Mouse (Mus musculus): Measurements from ENCODE around the gene Nat9. TPM values are rescaled to one million over a fixed set of nuclear protein-coding genes. Genes with fewer than 3 reads are reported as not detected.
A peak's percentile ranks its signal among the peaks of the same experiment; 100 is the strongest.

The Nat9 gene
- polyA plus RNA-seq (2016; fragmentation: Nextera tagmentation; extraction: Ambion mirVana): 13.1 and 13.3 TPM in 2 replicates

DNA sequence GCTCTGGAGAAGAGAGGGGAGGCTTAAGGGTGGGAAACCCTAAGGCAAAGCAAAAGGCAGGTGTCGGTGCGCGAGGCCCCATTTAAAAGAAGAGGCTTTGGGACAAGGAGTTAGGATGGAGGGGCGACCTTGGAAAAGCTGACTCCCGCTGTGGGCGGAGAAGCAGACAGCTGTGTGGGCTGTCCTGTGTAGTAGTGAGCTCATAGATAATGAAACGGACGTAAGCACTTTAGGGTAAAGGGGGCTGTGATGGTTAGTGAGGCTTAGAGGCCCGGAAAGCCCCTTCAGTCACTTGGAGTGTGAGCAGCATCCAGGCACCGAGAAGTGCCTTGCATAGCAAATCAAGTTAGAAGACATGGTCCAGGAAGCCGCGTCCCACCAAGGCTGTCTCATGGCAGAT lies at the start of gene Nat9:
Gene Nat9, minus strand, starts transcription at position 167 of the 400 bp plus-strand sequence.
- Histone ChIP-seq H3K27ac (ENCODE audit: poor library complexity, severe bottlenecking) (peak within 1 kb of the TSS; percentile 74), H3K4me3 (peak within 1 kb of the TSS; percentile 79), H3K4me2 (peak within 1 kb of the TSS; percentile 97), H3K36me3 (peaks cover 20% of the 10 kb centered on the region), H3K9me3 (replicated peaks) (no peaks in the 10 kb centered on the region), H3K4me1 (replicated peaks) (peaks cover 17% of the 10 kb centered on the region), H3K27me3 (replicated peaks) (no peaks in the 10 kb centered on the region), H3K9ac (peak within 1 kb of the TSS; percentile 87)
- ATAC-seq (ENCODE audit: insufficient number of reproducible peaks, low FRiP score): no peak
- WGBS: 6% methylated on average over 12 of the region's 12 CpGs

DNA sequence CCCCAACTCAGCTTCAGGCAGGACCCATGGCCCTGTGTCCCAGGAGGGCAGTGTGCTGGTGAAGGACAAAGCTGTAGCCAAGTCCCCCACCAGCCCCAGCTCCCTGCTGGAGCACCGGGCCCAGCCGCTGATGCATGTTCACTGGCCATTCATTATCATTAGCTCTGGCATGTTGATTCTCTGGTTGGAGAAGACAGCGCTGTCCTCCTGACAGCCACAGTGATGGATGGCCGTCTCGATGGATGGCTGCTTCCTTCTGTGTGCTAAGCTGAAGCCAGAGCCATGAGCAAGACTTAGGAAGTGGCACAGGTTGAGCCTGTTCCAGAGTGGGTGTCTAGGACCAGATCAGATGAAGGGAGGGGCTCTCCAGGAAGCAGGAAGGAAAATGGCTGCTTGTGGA lies 48.9 kb upstream of the Nat9 start:
- H3K9me3 ChIP-seq (replicated peaks): no peaks in the 10 kb centered on the region
- H3K4me3 ChIP-seq: no peak overlapping the region
- no peaks in the 10 kb centered on the region for H3K36me3 ChIP-seq
- H3K27ac ChIP-seq (ENCODE audit: poor library complexity, severe bottlenecking): no peak overlapping the region
- WGBS: 24% methylated on average over 5 of the region's 5 CpGs
- H3K27me3 ChIP-seq (replicated peaks): peaks cover 28% of the 10 kb centered on the region
- no peak overlapping the region for H3K4me2 ChIP-seq
- H3K4me1 ChIP-seq (replicated peaks): peaks cover 46% of the 10 kb centered on the region
- H3K9ac ChIP-seq: no peak overlapping the region
- ATAC-seq (ENCODE audit: insufficient number of reproducible peaks, low FRiP score): no peak

DNA sequence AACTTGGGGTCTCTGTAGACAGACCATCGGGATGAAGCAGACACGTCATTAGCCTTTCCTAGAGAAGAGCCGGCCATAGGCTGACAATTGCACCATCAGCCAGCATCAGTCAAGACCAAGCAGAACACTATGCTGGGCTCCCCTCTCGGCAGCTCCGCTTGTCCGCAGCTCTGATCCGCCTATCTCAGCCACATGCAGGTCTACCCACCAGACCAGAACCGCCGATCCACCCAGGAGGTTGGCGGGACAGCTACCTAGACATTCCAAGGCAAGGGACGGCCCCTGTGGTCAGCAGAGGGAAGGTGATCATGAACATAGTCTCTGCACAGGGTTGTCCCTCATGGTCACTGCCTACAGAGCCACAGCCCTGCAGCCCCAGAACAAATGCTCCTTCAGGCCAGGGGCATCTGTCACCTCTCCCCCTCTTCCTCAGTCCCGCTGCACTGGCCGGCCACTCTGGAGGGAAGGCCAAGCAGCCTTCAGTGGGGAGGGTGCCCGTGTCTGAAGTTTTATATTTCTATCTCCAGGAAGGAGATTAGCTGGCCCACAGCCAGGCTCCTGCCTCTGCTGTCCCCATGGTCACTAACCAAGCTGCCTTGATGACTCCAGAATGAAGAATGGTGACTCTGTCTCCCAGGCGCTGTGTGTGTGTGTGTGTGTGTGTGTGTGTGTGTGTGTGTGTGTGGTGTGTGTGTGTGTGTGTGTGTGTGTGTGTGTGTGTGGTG lies 46.8 kb upstream of the Nat9 start:
- Histone ChIP-seq H3K9ac (no peak overlapping the region), H3K9me3 (replicated peaks) (no peaks in the 10 kb centered on the region), H3K4me3 (no peak overlapping the region), H3K4me1 (replicated peaks) (peaks cover 63% of the 10 kb centered on the region), H3K27me3 (replicated peaks) (peaks cover 33% of the 10 kb centered on the region), H3K36me3 (no peaks in the 10 kb centered on the region), H3K4me2 (no peak overlapping the region), H3K27ac (ENCODE audit: poor library complexity, severe bottlenecking) (no peak overlapping the region)
- ATAC-seq (ENCODE audit: insufficient number of reproducible peaks, low FRiP score): peak; percentile 51; the same call in 1 of the 2 replicates
- 56% methylated on average over 15 of the region's 15 CpGs for WGBS

DNA sequence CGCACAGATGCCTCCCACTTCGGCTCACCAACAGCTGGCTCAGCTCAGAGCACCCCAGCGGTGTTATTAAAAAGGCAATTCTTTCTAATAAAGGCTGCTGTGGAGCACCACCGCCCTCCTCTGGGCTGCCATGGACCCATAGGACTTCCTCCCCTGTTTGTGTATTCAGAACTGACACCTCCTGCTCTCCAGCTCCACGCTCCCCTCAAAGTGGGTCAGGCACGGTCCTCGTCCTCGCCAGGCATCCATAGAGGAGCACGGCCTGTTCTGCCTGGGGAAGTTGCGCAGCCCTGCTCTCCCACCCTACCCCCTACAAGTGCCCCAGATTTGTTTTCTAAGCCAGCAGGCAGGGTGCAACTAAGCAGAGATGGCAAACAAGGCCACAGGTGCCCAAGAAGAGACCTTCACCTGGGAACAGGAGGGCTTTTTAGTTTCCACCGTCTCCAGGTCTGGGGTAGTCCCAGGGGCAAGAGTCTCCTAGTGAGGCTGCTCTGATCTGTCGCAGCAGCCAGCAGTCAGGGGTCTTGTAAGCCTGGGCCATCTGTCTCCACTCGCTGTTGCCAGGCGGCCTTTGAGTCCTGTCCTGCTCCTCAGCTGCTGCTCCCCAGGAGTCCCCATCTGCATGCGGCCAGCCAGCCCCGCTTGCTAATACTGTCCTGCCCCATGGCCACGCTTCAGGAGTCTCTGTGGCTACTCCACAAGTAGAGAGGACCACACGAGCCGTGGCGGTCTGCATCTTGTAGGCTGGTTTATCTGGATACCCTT lies 46.0 kb upstream of the Nat9 start:
- Histone ChIP-seq H3K9me3 (replicated peaks) (no peaks in the 10 kb centered on the region), H3K9ac (no peak overlapping the region), H3K4me3 (no peak overlapping the region), H3K27ac (ENCODE audit: poor library complexity, severe bottlenecking) (no peak overlapping the region), H3K4me2 (no peak overlapping the region), H3K27me3 (replicated peaks) (peaks cover 30% of the 10 kb centered on the region), H3K4me1 (replicated peaks) (peaks cover 70% of the 10 kb centered on the region), H3K36me3 (no peaks in the 10 kb centered on the region)
- ATAC-seq (ENCODE audit: insufficient number of reproducible peaks, low FRiP score): no peak
- 61% methylated on average over 20 of the region's 20 CpGs for WGBS

DNA sequence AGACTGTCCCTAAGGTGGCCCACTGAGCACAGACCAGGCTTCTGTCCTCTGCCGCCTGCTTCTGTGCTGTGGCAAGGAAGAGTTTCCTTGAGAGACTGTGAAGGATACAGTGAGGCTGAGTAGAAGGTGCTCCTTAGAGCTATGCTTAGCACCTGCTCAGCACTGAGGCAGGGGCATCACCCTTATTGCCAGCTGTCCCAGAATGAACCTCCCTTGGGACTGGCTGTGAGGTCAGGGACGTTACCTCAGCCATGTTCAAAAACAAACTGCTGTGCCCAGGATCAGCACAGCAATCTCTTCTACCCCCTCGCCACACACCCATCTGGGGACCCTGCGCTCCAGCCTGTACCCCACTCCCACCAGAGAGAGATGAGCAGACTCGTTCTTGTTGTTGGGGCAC lies 45.2 kb upstream of the Nat9 start:
- no peak overlapping the region for H3K4me2 ChIP-seq
- no peak overlapping the region for H3K27ac ChIP-seq (ENCODE audit: poor library complexity, severe bottlenecking)
- H3K4me1 ChIP-seq (replicated peaks): peaks cover 78% of the 10 kb centered on the region
- H3K9me3 ChIP-seq (replicated peaks): no peaks in the 10 kb centered on the region
- H3K4me3 ChIP-seq: no peak overlapping the region
- 73% methylated on average over 5 of the region's 5 CpGs for WGBS
- ATAC-seq (ENCODE audit: insufficient number of reproducible peaks, low FRiP score): no peak
- no peak overlapping the region for H3K9ac ChIP-seq
- peaks cover 24% of the 10 kb centered on the region for H3K27me3 ChIP-seq (replicated peaks)
- no peaks in the 10 kb centered on the region for H3K36me3 ChIP-seq

DNA sequence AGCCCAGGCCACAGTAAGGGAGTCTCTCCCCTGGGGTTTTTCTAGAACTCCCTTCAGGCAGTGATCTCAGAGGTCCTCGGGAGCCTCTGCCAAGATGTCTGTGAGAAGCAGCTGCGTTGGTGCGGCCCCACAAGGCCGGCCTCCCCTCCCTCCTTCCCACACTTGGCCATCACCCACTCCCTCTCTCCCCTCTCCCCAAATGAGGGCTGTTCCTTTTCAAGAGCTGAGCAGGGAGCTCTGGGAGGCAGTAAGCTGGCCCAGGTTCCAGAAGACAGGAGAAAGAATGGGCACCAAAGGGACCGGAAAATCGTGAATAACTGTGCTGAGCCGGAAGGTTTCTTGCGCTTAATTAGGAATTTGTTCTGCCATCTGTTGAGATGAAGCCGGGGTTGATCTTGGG lies 44.3 kb upstream of the Nat9 start:
- 66% methylated on average over 9 of the region's 9 CpGs for WGBS
- Histone ChIP-seq H3K9me3 (replicated peaks) (no peaks in the 10 kb centered on the region), H3K9ac (no peak overlapping the region), H3K36me3 (no peaks in the 10 kb centered on the region), H3K4me1 (replicated peaks) (peaks cover 87% of the 10 kb centered on the region), H3K27me3 (replicated peaks) (peaks cover 23% of the 10 kb centered on the region), H3K27ac (ENCODE audit: poor library complexity, severe bottlenecking) (no peak overlapping the region), H3K4me3 (no peak overlapping the region), H3K4me2 (no peak overlapping the region)
- no peak for ATAC-seq (ENCODE audit: insufficient number of reproducible peaks, low FRiP score)

DNA sequence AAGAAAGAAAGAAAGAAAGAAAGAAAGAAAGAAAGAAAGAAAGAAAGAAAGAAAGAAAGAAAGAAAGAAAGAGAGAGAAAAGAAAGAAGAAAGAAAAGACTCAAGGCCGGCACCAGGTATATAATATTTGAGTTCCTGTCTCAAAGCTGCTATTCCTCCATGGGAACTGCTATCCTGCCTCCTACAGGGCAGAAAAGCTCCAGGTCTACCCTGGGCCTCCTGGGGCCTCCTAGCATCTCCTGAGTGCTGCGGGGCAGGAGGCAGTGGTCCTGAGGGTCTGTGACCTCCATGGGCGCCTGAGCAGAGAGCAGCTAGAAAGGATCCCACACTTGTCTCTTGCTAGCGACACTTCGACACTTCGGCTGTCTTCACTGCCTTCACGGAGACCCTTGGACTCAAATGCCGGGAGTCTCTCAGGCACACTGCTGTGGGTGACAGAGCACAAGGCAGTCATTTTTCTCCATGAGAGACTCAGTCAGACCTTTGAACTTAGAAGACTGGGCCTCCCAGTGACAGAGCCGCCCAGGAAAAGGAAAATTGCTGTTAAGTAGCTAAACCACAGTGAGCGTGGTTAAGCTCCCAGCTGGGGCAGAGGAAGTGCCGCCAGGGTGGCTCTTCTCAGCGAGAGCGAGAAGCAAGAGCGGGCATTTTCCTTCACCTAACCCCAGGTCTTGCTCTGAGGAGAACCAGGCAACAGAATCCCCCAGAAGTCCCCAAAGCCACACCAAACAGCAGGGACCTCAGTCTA lies 43.7 kb upstream of the Nat9 start:
- WGBS: 51% methylated on average over 14 of the region's 14 CpGs
- Histone ChIP-seq H3K36me3 (no peaks in the 10 kb centered on the region), H3K9ac (0 out of 2 replicates have a peak overlapping the region, but pooled peaks have one; percentile 20), H3K27ac (ENCODE audit: poor library complexity, severe bottlenecking) (no peak overlapping the region), H3K27me3 (replicated peaks) (peaks cover 23% of the 10 kb centered on the region), H3K4me2 (no peak overlapping the region), H3K4me3 (no peak overlapping the region), H3K9me3 (replicated peaks) (no peaks in the 10 kb centered on the region), H3K4me1 (replicated peaks) (peaks cover 87% of the 10 kb centered on the region)
- ATAC-seq (ENCODE audit: insufficient number of reproducible peaks, low FRiP score): no peak

DNA sequence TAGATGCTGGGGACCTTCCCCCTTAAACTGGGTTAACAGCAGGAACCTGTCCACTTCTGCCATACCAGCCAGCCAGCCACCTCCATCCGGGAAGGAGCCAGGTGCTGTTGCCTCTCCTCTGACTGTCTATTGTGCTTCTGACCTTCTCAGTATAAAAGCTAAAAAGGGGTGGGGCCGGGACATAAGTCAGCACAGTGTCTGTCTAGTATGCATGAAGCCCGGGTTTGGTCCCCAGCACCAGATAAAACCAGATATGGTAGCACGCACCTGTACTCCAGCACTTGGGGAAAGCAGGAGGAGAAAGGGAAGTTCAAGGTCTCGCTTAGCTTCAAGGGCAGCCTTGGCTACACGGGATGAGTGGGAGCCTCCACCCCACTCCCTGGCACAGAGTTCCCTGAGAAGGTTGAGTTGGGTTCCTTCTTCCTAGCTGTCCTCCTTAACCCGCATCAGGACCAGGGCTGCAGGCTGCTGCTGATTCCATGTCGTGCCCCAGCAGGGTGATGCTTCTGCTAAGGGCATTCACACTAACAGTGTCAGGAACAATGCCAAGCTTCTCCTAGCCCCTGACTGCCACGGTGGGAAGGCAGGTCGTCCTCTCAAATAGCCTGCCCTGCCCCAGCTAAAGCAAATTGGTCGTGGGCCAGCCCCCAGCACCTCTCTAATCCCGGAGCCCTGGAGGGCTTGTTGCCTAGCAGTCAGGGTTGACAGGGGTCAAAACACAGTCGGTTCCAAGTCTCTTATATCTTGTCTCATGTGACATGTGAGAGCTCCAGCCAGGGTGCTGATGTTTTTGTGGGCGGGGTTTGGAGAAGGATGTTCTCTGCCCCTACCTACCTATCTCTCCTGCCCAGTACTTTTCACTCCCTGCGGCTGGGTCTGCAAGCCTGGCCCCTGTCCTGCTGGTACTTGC lies 41.6 kb upstream of the Nat9 start:
- peaks cover 23% of the 10 kb centered on the region for H3K27me3 ChIP-seq (replicated peaks)
- H3K27ac ChIP-seq (ENCODE audit: poor library complexity, severe bottlenecking): no peak overlapping the region

DNA sequence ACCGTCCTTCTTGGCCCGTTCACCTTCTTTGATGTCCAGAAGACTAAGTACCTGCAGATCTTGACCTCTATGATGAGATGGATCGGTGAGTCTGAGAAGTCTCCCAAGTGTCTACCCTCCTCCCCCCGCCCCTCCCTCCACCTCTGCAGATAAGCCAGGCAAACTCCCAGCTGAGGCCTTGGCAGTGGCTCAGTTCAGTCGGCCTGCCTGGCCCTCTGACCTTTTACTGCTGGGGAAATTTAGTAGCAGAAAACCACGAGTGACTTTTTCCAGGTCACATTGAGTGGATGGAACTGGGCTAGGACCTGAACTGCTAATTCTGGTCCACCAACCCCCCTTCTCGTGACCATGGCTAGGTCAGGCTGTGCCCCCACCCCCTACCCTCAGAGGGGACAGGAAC lies 40.8 kb upstream of the Nat9 start:
- Histone ChIP-seq H3K9ac (no peak overlapping the region), H3K4me1 (replicated peaks) (peaks cover 88% of the 10 kb centered on the region), H3K4me2 (no peak overlapping the region), H3K4me3 (no peak overlapping the region), H3K27me3 (replicated peaks) (peaks cover 23% of the 10 kb centered on the region), H3K36me3 (no peaks in the 10 kb centered on the region), H3K27ac (ENCODE audit: poor library complexity, severe bottlenecking) (no peak overlapping the region), H3K9me3 (replicated peaks) (no peaks in the 10 kb centered on the region)
- WGBS: 50% methylated on average over 7 of the region's 7 CpGs
- no peak for ATAC-seq (ENCODE audit: insufficient number of reproducible peaks, low FRiP score)

More for the DNA sequence above, 41.6 kb upstream of the Nat9 start:
- no peak overlapping the region for H3K9ac ChIP-seq
- no peak overlapping the region for H3K4me3 ChIP-seq
- peaks cover 88% of the 10 kb centered on the region for H3K4me1 ChIP-seq (replicated peaks)
- no peaks in the 10 kb centered on the region for H3K9me3 ChIP-seq (replicated peaks)
- no peaks in the 10 kb centered on the region for H3K36me3 ChIP-seq
- ATAC-seq (ENCODE audit: insufficient number of reproducible peaks, low FRiP score): no peak
- no peak overlapping the region for H3K4me2 ChIP-seq
- WGBS: 46% methylated on average over 15 of the region's 15 CpGs

DNA sequence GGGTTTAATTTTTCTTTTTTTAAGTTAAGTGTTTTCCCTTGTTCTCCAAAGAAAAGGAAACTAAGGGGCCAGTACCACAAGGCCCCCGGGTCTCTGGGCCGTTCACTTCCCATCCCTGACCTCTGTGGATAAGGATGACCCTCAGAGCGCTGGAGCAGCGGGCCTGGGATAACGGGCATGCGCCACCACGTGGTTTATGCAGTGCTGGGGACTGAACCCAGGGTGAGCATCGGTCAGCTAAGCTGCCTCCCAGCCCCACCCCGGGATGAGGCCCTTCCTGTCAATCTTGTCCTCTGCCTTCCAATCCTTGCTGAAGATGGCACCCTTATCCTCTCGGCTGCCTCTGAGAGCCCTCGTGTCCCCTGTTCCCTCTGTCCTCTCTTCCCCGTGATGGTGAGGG lies 40.0 kb upstream of the Nat9 start:
- no peaks in the 10 kb centered on the region for H3K9me3 ChIP-seq (replicated peaks)
- H3K27me3 ChIP-seq (replicated peaks): peaks cover 16% of the 10 kb centered on the region
- H3K36me3 ChIP-seq: no peaks in the 10 kb centered on the region
- ATAC-seq (ENCODE audit: insufficient number of reproducible peaks, low FRiP score): no peak
- H3K4me1 ChIP-seq (replicated peaks): peaks cover 95% of the 10 kb centered on the region
- H3K4me2 ChIP-seq: no peak overlapping the region
- no peak overlapping the region for H3K27ac ChIP-seq (ENCODE audit: poor library complexity, severe bottlenecking)
- H3K4me3 ChIP-seq: no peak overlapping the region
- 22% methylated on average over 12 of the region's 12 CpGs for WGBS
- H3K9ac ChIP-seq: no peak overlapping the region

All from heart, embryonic 12.5 days (tissue).